Mouse (Mus musculus): ENCODE data around the gene 5330417C22Rik.

- TF ChIP-seq CTCF (IDR thresholded peaks at IDR 0.05) (no peak), POLR2A (IDR thresholded peaks at IDR 0.05; ENCODE audit: insufficient read depth, low read depth, low read length) (no peak), EP300 (IDR thresholded peaks at IDR 0.05; ENCODE audit: insufficient read depth, low read depth, low read length) (no peak)
Measured at GRCm38 (mm10) chr3:108503908-108504307, 32.4 kb downstream of the 5330417C22Rik start.
